Comparison of ENCODE assay signal across 19 mouse cellular contexts in genomic region chr13:56617197-56617596, GRCm38 (mm10). TPM values are rescaled to one million over a fixed set of nuclear protein-coding genes. Genes with fewer than 3 reads are reported as not detected.
DNase-seq lines count a peak whose midpoint lies in the region; ATAC-seq lines count a peak whose summit lies in the region.
"Had no signal": no experiment of that assay in that cellular context is flagged by ENCODE, and none has a peak within 500 bp of the region (broad histone marks: within the 10 kb centered on the region; RNA-seq: fewer than 3 reads in every experiment).

No protein-coding gene starts in this region.

- WGBS in forebrain, embryonic 10.5 days = 95% methylated on average over 2 of the region's 2 CpGs
- WGBS in forebrain, embryonic 13.5 days = 93% methylated on average over 2 of the region's 2 CpGs
- WGBS in heart, embryonic 12.5 days = 88% methylated on average over 2 of the region's 2 CpGs
- WGBS in liver, embryonic 11.5 days = 79% methylated on average over 2 of the region's 2 CpGs

- H3K9me3 ChIP-seq in forebrain, embryonic 10.5 days = no peaks in the 10 kb centered on the region
- no peaks in the 10 kb centered on the region for H3K9me3 ChIP-seq in forebrain, embryonic 13.5 days (replicated peaks)
- no peaks in the 10 kb centered on the region for H3K9me3 ChIP-seq in heart, embryonic 12.5 days (replicated peaks)
- H3K9me3 ChIP-seq in liver, embryonic 11.5 days (ENCODE audit: control insufficient read depth, low read length) = no peaks in the 10 kb centered on the region
- H3K9me3 ChIP-seq: embryonic facial prominence, embryonic 15.5 days; hindbrain, embryonic 12.5 days had no signal

- 0 out of 2 replicates have a peak overlapping the region, but pooled peaks have one; percentile 1 for H3K27ac ChIP-seq in forebrain, embryonic 10.5 days
- no peak overlapping the region for H3K27ac ChIP-seq in forebrain, embryonic 13.5 days
- no peak overlapping the region for H3K27ac ChIP-seq in heart, embryonic 12.5 days (ENCODE audit: poor library complexity, severe bottlenecking)
- H3K27ac ChIP-seq in liver, embryonic 11.5 days (ENCODE audit: low read depth, low read length) = no peak overlapping the region
- H3K27ac ChIP-seq: embryonic facial prominence, embryonic 15.5 days; hindbrain, embryonic 12.5 days had no signal

- no peak overlapping the region for H3K9ac ChIP-seq in forebrain, embryonic 13.5 days
- no peak overlapping the region for H3K9ac ChIP-seq in heart, embryonic 12.5 days
- no peak overlapping the region for H3K9ac ChIP-seq in liver, embryonic 11.5 days (ENCODE audit: low read depth, low read length)
- H3K9ac ChIP-seq: embryonic facial prominence, embryonic 15.5 days; hindbrain, embryonic 12.5 days had no signal

- ATAC-seq in forebrain, embryonic 13.5 days = no peak
- ATAC-seq in heart, embryonic 12.5 days (ENCODE audit: insufficient number of reproducible peaks, low FRiP score) = no peak
- ATAC-seq in liver, embryonic 11.5 days (replicated peaks; ENCODE audit: low FRiP score) = no peak
- ATAC-seq: CD4-positive, CD25-positive, alpha-beta regulatory T cell, adult 4 months; forebrain, embryonic 16.5 days; hindbrain, embryonic 16.5 days; inflammation-experienced regulatory T-cells, adult 6 months had no signal

- no peak overlapping the region for H3K4me3 ChIP-seq in forebrain, embryonic 10.5 days
- no peak overlapping the region for H3K4me3 ChIP-seq in forebrain, embryonic 13.5 days
- H3K4me3 ChIP-seq in heart, embryonic 12.5 days = no peak overlapping the region
- H3K4me3 ChIP-seq in liver, embryonic 11.5 days (ENCODE audit: low read depth, low read length) = no peak overlapping the region
- H3K4me3 ChIP-seq: embryonic facial prominence, embryonic 15.5 days; erythroblast, embryonic 14.5 days; hindbrain, embryonic 12.5 days had no signal

- peak; percentile 51 for DNase-seq in adrenal gland, postnatal 10 days
- DNase-seq in adrenal gland, postnatal 36 days = no peak
- no peak for DNase-seq in forebrain, embryonic 10.5 days (ENCODE audit: extremely low spot score, low spot score)
- DNase-seq in heart, adult 9 months (ENCODE audit: low spot score in 2 of 2) = peak; percentile 56 to 64
- no peak for DNase-seq in liver, embryonic 11.5 days (ENCODE audit: low spot score)
- DNase-seq: cerebellum, postnatal 10 days; embryo, embryonic 11 days; gastrocnemius, postnatal 10 days; kidney, adult 8-10 months had no signal

- H3K4me2 ChIP-seq in forebrain, embryonic 13.5 days = no peak overlapping the region
- H3K4me2 ChIP-seq in heart, embryonic 12.5 days = no peak overlapping the region
- no peak overlapping the region for H3K4me2 ChIP-seq in liver, embryonic 11.5 days
- H3K4me2 ChIP-seq: embryonic facial prominence, embryonic 15.5 days; hindbrain, embryonic 12.5 days had no signal

- peaks cover 53% of the 10 kb centered on the region for H3K4me1 ChIP-seq in forebrain, embryonic 10.5 days
- peaks cover 20% of the 10 kb centered on the region for H3K4me1 ChIP-seq in forebrain, embryonic 13.5 days
- H3K4me1 ChIP-seq in heart, embryonic 12.5 days (replicated peaks) = peaks cover 41% of the 10 kb centered on the region
- peaks cover 20% of the 10 kb centered on the region for H3K4me1 ChIP-seq in liver, embryonic 11.5 days (replicated peaks; ENCODE audit: control insufficient read depth, insufficient read depth, low read length)

- H3K36me3 ChIP-seq in forebrain, embryonic 10.5 days (replicated peaks) = no peaks in the 10 kb centered on the region
- no peaks in the 10 kb centered on the region for H3K36me3 ChIP-seq in forebrain, embryonic 13.5 days (ENCODE audit: poor library complexity, severe bottlenecking)
- H3K36me3 ChIP-seq in heart, embryonic 12.5 days = peaks cover 11% of the 10 kb centered on the region; the same call in 1 of the 2 replicates
- no peaks in the 10 kb centered on the region for H3K36me3 ChIP-seq in liver, embryonic 11.5 days (ENCODE audit: control insufficient read depth, insufficient read depth, low read length)
- H3K36me3 ChIP-seq: embryonic facial prominence, embryonic 15.5 days; G1E; hindbrain, embryonic 12.5 days had no signal

- peaks cover 10% of the 10 kb centered on the region for H3K27me3 ChIP-seq in forebrain, embryonic 10.5 days (ENCODE audit: poor library complexity, severe bottlenecking)
- peaks cover 12% of the 10 kb centered on the region for H3K27me3 ChIP-seq in forebrain, embryonic 13.5 days
- H3K27me3 ChIP-seq in heart, embryonic 12.5 days (replicated peaks) = no peaks in the 10 kb centered on the region
- H3K27me3 ChIP-seq in liver, embryonic 11.5 days (replicated peaks; ENCODE audit: control insufficient read depth, insufficient read depth, low read length) = no peaks in the 10 kb centered on the region
- H3K27me3 ChIP-seq: embryonic facial prominence, embryonic 15.5 days had no signal

RNA-seq across cellular contexts. Expression of gene Tgfbi, which starts 7.9 kb away (rescaled TPM):
- total RNA-seq in adrenal gland, postnatal 10 days (2021) = 10 to 100 TPM; 52.0 to 57.7 TPM
- total RNA-seq in adrenal gland, postnatal 36 days (2021) = 10 to 100 TPM; 33.1 to 50.2 TPM
- 20.1 and 22.1 TPM in 2 replicates for polyA plus RNA-seq in forebrain, embryonic 10.5 days (2016; fragmentation: Nextera tagmentation; extraction: Ambion mirVana)
- polyA plus RNA-seq in forebrain, embryonic 13.5 days (2015; fragmentation: Nextera tagmentation; extraction: Ambion mirVana) = 4.8 and 6.9 TPM in 2 replicates
- polyA plus RNA-seq in heart, embryonic 12.5 days (2016; fragmentation: Nextera tagmentation; extraction: Ambion mirVana) = 107 TPM in 2 replicates
- polyA plus RNA-seq in liver, embryonic 11.5 days (2014; fragmentation: Nextera tagmentation; extraction: Ambion mirVana) = 27.6 and 28.2 TPM in 2 replicates
- total RNA-seq: G1E had no signal

Comparison
In these comparisons a context has a peak if more than half of its experiments do, and no peak if none do; other contexts are left out.
1. DNase-seq: peak in adrenal gland, postnatal 10 days (single experiment) and heart, adult 9 months (2 of 2); none in adrenal gland, postnatal 36 days (0 of 2), forebrain, embryonic 10.5 days (single experiment) and liver, embryonic 11.5 days (single experiment).